Mouse (Mus musculus): ENCODE results near the gene Pld4.

The Pld4 gene

GRCm38 (mm10) chr12:112768166-112768565 lies 7.7 kb downstream of the Pld4 start:
- DNase-seq, result no peak

- DNase-seq, result no peak
Measured at GRCm38 (mm10) chr12:112769031-112769430, 8.6 kb downstream of the Pld4 start.

- no peak for DNase-seq
Measured at GRCm38 (mm10) chr12:112769751-112770150, 9.3 kb downstream of the Pld4 start.

GRCm38 (mm10) chr12:112770396-112770795 lies 9.9 kb downstream of the Pld4 start:
- no peak for DNase-seq

- no peak for DNase-seq
Measured at GRCm38 (mm10) chr12:112772306-112772705, 11.9 kb downstream of the Pld4 start.

- no peak for DNase-seq
Measured at GRCm38 (mm10) chr12:112773366-112773765, 12.9 kb downstream of the Pld4 start.

- DNase-seq, result no peak
Measured at GRCm38 (mm10) chr12:112774026-112774425, 13.6 kb downstream of the Pld4 start.

- no peak for DNase-seq
Measured at GRCm38 (mm10) chr12:112774481-112774880, 14.0 kb downstream of the Pld4 start.

- DNase-seq, result no peak
Measured at GRCm38 (mm10) chr12:112791026-112791425, 30.6 kb downstream of the Pld4 start.

GRCm38 (mm10) chr12:112793601-112794355 lies 33.3 kb downstream of the Pld4 start:
- no peak for DNase-seq

GRCm38 (mm10) chr12:112794356-112794816 lies 33.9 kb downstream of the Pld4 start:
- no peak for DNase-seq

- DNase-seq, result no peak
Measured at GRCm38 (mm10) chr12:112794998-112795397, 34.5 kb downstream of the Pld4 start.

- no peak for DNase-seq
Measured at GRCm38 (mm10) chr12:112795466-112796104, 35.1 kb downstream of the Pld4 start.

GRCm38 (mm10) chr12:112796551-112797510 lies 36.4 kb downstream of the Pld4 start:
- DNase-seq, result no peak

GRCm38 (mm10) chr12:112797672-112798331 lies 37.3 kb downstream of the Pld4 start:
- DNase-seq, result peak; percentile 62

- no peak for DNase-seq
Measured at GRCm38 (mm10) chr12:112798332-112798681, 37.9 kb downstream of the Pld4 start.

- DNase-seq, result no peak
Measured at GRCm38 (mm10) chr12:112798716-112799115, 38.3 kb downstream of the Pld4 start.

GRCm38 (mm10) chr12:112799237-112799970 lies 38.9 kb downstream of the Pld4 start:
- no peak for DNase-seq

- peak; percentile 42 for DNase-seq
Measured at GRCm38 (mm10) chr12:112800476-112800875, 40.0 kb downstream of the Pld4 start.

- peak; percentile 36 for DNase-seq
Measured at GRCm38 (mm10) chr12:112801864-112802846, 41.7 kb downstream of the Pld4 start, which contains the start of gene Ahnak2. Ahnak2 (minus strand) TSS chr12:112802657.

- no peak for DNase-seq
Measured at GRCm38 (mm10) chr12:112802917-112803316, 42.5 kb downstream of the Pld4 start.
